Mouse (Mus musculus) small intestine, adult 2 months (tissue): ENCODE measurements at regions not wholly inside any gene's neighbourhood (a gene's known extent, or its start where the extent isn't known, plus 50 kb on each side); places are given as distances from the start of the nearest gene placed in this dataset.

Source experiments
- CTCF ChIP-seq: fragments of 200-500 bp; IDR thresholded peaks from 2 replicates; pipeline ENCODE4 v1.5.1; 2012; ENCODE audit warnings: low read depth, mild to moderate bottlenecking, control low read depth, inconsistent platforms, low read length, moderate library complexity, mixed read lengths; ENCODE audit not compliant: insufficient replicate concordance, insufficient read length; ENCODE audit errors: extremely low read depth
- POLR2A ChIP-seq: fragments of 200-500 bp; IDR thresholded peaks from 2 replicates; pipeline ENCODE4 v1.6.1; 2012; ENCODE audit warnings: low read depth, mild to moderate bottlenecking, control low read depth, inconsistent platforms, low read length, moderate library complexity

DNA sequence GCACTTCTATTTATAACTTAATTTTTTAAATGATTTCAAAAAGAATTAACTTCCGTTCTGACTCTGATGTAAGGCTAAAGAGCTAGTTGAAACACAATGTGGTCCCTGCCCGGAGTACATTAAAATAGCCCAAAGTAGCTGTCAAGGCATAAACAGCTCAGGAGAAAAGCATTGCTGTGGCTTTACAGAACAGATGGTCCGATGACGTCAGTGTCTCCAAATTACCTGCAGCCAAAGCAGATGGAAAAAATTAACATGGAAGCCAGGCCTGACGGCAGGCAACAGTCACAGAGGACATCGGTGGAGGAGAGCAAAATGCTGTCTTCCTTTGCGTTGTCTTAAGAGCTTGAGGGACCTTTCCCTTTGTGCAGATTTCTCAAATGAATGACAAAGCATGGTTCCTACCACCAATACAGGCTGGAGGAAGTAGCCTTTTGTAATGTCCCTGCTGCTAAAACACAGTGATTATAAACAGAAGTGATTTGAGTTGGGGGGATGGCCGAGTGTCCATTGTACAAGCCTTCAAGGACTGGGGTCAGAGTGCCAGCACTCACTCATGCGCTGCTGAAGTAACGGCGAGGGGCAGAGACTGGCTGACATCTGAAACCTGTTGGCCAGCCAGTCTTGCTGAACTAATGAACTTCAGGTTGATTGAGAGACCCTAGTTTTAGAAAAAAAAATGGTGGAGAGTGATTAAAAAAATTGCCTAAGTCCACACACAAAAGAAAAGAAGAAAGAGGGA is 101.8 kb upstream of the Plcl2 start:
- TF ChIP-seq POLR2A (no peak), CTCF (no peak)
